Mouse (Mus musculus): ENCODE results near the gene Ccdc103. TPM values are rescaled to one million over a fixed set of nuclear protein-coding genes. Genes with fewer than 3 reads are reported as not detected.

Gene Ccdc103
- total RNA-seq, 2 experiments from 2014 or later: 1.8 to 2.6 TPM

- intact Hi-C loops (cut with DNase I): no loop called here
- Histone ChIP-seq H3K4me3 (no peak overlapping the region), H3K27ac (no peak overlapping the region)
- TF ChIP-seq CTCF (IDR thresholded peaks at IDR 0.05): no peak
- DNase-seq (ENCODE audit: extremely low spot score in 1 of 2, low spot score in 2 of 2): no peak
These were observed 13.7 kb downstream of the Ccdc103 start for GRCm38 (mm10) chr11:102894716-102895115.

GRCm38 (mm10) chr11:102895779-102896178 lies 14.8 kb downstream of the Ccdc103 start:
- H3K4me3 ChIP-seq: no peak overlapping the region
- no peak overlapping the region for H3K27ac ChIP-seq
- no peak for TF ChIP-seq CTCF (IDR thresholded peaks at IDR 0.05)
- intact Hi-C loops (cut with DNase I): no loop called here
- DNase-seq (ENCODE audit: extremely low spot score in 1 of 2, low spot score in 2 of 2): no peak

- no peak for DNase-seq (ENCODE audit: extremely low spot score in 1 of 2, low spot score in 2 of 2)
- no peak overlapping the region for H3K4me3 ChIP-seq
- TF ChIP-seq CTCF (IDR thresholded peaks at IDR 0.05): no peak
- no peak overlapping the region for H3K27ac ChIP-seq
- intact Hi-C loops (cut with DNase I): no loop called here
These were observed 15.6 kb downstream of the Ccdc103 start for GRCm38 (mm10) chr11:102896641-102897040.

GRCm38 (mm10) chr11:102898408-102898807 lies 17.4 kb downstream of the Ccdc103 start:
- intact Hi-C loops (cut with DNase I): no loop called here
- Histone ChIP-seq H3K4me3 (no peak overlapping the region), H3K27ac (no peak overlapping the region)
- no peak for TF ChIP-seq CTCF (IDR thresholded peaks at IDR 0.05)
- no peak for DNase-seq (ENCODE audit: extremely low spot score in 1 of 2, low spot score in 2 of 2)

GRCm38 (mm10) chr11:102900763-102901162 lies 19.8 kb downstream of the Ccdc103 start, which contains the start of gene Gfap:
TSS of gene Gfap (minus strand) at chr11:102900912.
- peak; percentile 73 to 80 for DNase-seq (ENCODE audit: extremely low spot score in 1 of 2, low spot score in 2 of 2)
- Histone ChIP-seq H3K27ac (no peak within 1 kb of the TSS), H3K4me3 (no peak within 1 kb of the TSS)
- peak; percentile 91 for TF ChIP-seq CTCF (IDR thresholded peaks at IDR 0.05)
- intact Hi-C loops (cut with DNase I): loop anchor here (1.0 to 10.0 kb wide), 3 partner anchors 93 to 254 kb away; no protein-coding TSS in a partner anchor

GRCm38 (mm10) chr11:102901199-102901598 lies 20.2 kb downstream of the Ccdc103 start:
- no peak for TF ChIP-seq CTCF (IDR thresholded peaks at IDR 0.05)
- no peak overlapping the region for H3K4me3 ChIP-seq
- intact Hi-C loops (cut with DNase I): loop anchor here (5.0 to 10.0 kb wide), 2 partner anchors 156 to 254 kb away; no protein-coding TSS in a partner anchor
- no peak overlapping the region for H3K27ac ChIP-seq
- DNase-seq (ENCODE audit: extremely low spot score in 1 of 2, low spot score in 2 of 2): no peak

- intact Hi-C loops (cut with DNase I): loop anchor here (5.0 to 10.0 kb wide), 2 partner anchors 155 to 253 kb away; no protein-coding TSS in a partner anchor
- TF ChIP-seq CTCF (IDR thresholded peaks at IDR 0.05): no peak
- no peak for DNase-seq (ENCODE audit: extremely low spot score in 1 of 2, low spot score in 2 of 2)
These were observed 21.1 kb downstream of the Ccdc103 start for GRCm38 (mm10) chr11:102902107-102902506.

GRCm38 (mm10) chr11:102903654-102904053 lies 22.6 kb downstream of the Ccdc103 start:
- Histone ChIP-seq H3K4me3 (no peak overlapping the region), H3K27ac (no peak overlapping the region)
- TF ChIP-seq CTCF (IDR thresholded peaks at IDR 0.05): no peak
- DNase-seq (ENCODE audit: extremely low spot score in 1 of 2, low spot score in 2 of 2): no peak
- intact Hi-C loops (cut with DNase I): loop anchor here (5.0 to 10.0 kb wide), 2 partner anchors 154 to 251 kb away; no protein-coding TSS in a partner anchor

More at GRCm38 (mm10) chr11:102902107-102902506, 21.1 kb downstream of the Ccdc103 start:
- H3K27ac ChIP-seq: no peak overlapping the region
- H3K4me3 ChIP-seq: no peak overlapping the region

- TF ChIP-seq CTCF (IDR thresholded peaks at IDR 0.05): no peak
- H3K27ac ChIP-seq: no peak overlapping the region
- DNase-seq (ENCODE audit: extremely low spot score in 1 of 2, low spot score in 2 of 2): no peak
- no peak overlapping the region for H3K4me3 ChIP-seq
- intact Hi-C loops (cut with DNase I): no loop called here
These were observed 30.4 kb downstream of the Ccdc103 start for GRCm38 (mm10) chr11:102911376-102911775.

GRCm38 (mm10) chr11:102915380-102915779 lies 34.4 kb downstream of the Ccdc103 start:
- Histone ChIP-seq H3K27ac (no peak overlapping the region), H3K4me3 (no peak overlapping the region)
- TF ChIP-seq CTCF (IDR thresholded peaks at IDR 0.05): no peak
- no peak for DNase-seq (ENCODE audit: extremely low spot score in 1 of 2, low spot score in 2 of 2)
- intact Hi-C loops (cut with DNase I): no loop called here

- H3K4me3 ChIP-seq: no peak overlapping the region
- intact Hi-C loops (cut with DNase I): no loop called here
- H3K27ac ChIP-seq: no peak overlapping the region
- no peak for DNase-seq (ENCODE audit: extremely low spot score in 1 of 2, low spot score in 2 of 2)
- TF ChIP-seq CTCF (IDR thresholded peaks at IDR 0.05): no peak
These were observed 37.1 kb downstream of the Ccdc103 start for GRCm38 (mm10) chr11:102918077-102918476.

GRCm38 (mm10) chr11:102921491-102921890 lies 40.5 kb downstream of the Ccdc103 start:
- intact Hi-C loops (cut with DNase I): no loop called here
- TF ChIP-seq CTCF (IDR thresholded peaks at IDR 0.05): no peak
- Histone ChIP-seq H3K27ac (no peak overlapping the region), H3K4me3 (no peak overlapping the region)
- DNase-seq (ENCODE audit: extremely low spot score in 1 of 2, low spot score in 2 of 2): no peak
